Mouse (Mus musculus) midbrain, embryonic 13.5 days (tissue): Measurements from ENCODE around the gene Foxn3. TPM values are rescaled to one million over a fixed set of nuclear protein-coding genes. Genes with fewer than 3 reads are reported as not detected.

Experiments
- ATAC-seq: fragments of 200-750 bp; cut with Nextera tagmentation; 2 replicates; pipeline ENCODE4 v1.8.0; 2017; ENCODE audit warnings: mild to moderate bottlenecking, moderate TSS enrichment, moderate library complexity
- H3K27ac ChIP-seq: fragments of 300-500 bp; sonication (generic); 2 replicates; pipeline ENCODE4 v1.5.1; 2015; ENCODE audit warnings: inconsistent platforms, mild to moderate bottlenecking, moderate library complexity
- H3K27me3 ChIP-seq: fragments of 300-500 bp; sonication (generic); 2 replicates; pipeline ENCODE4 v1.6.1; 2015; ENCODE audit warnings: mild to moderate bottlenecking, inconsistent platforms
- H3K36me3 ChIP-seq: fragments of 300-500 bp; sonication (generic); 2 replicates; pipeline ENCODE4 v1.6.1; 2015; ENCODE audit warnings: mild to moderate bottlenecking, inconsistent platforms
- H3K4me1 ChIP-seq: fragments of 300-500 bp; sonication (generic); replicated peaks from 2 replicates; pipeline ENCODE4 v1.6.1; 2015; ENCODE audit warnings: inconsistent platforms
- H3K4me2 ChIP-seq: fragments of 300-500 bp; sonication (generic); replicated peaks from 2 replicates; pipeline ENCODE4 v1.6.1; 2015; ENCODE audit warnings: moderate library complexity, mild to moderate bottlenecking, inconsistent platforms
- H3K4me3 ChIP-seq: fragments of 300-500 bp; sonication (generic); replicated peaks from 2 replicates; pipeline ENCODE4 v1.5.1; 2015; ENCODE audit warnings: mild to moderate bottlenecking, inconsistent platforms
- H3K9ac ChIP-seq: fragments of 300-500 bp; sonication (generic); replicated peaks from 2 replicates; pipeline ENCODE4 v1.6.1; 2015; ENCODE audit warnings: mild to moderate bottlenecking, inconsistent platforms
- H3K9me3 ChIP-seq: fragments of 300-500 bp; sonication (generic); 2 replicates; pipeline ENCODE4 v1.6.1; 2016; ENCODE audit warnings: mild to moderate bottlenecking, inconsistent platforms
- WGBS: fragments of 180-500 bp; shearing (Covaris S2); methylation state at CpG from one replicate; pipeline ENCODE4 v1.1.7; 2015; 5-methylcytosine and 5-hydroxymethylcytosine counted together
- polyA plus RNA-seq: library from polyadenylated mRNA; unstranded; fragments of >200 nt; fragmentation: Nextera tagmentation; extraction: Ambion mirVana; gene quantifications from 2 replicates; pipeline ENCODE4 v1.2.1, GENCODE M21; 2015

Foxn3 gene
- polyA plus RNA-seq, 1 experiment from 2014 or later: 83.7 TPM

DNA sequence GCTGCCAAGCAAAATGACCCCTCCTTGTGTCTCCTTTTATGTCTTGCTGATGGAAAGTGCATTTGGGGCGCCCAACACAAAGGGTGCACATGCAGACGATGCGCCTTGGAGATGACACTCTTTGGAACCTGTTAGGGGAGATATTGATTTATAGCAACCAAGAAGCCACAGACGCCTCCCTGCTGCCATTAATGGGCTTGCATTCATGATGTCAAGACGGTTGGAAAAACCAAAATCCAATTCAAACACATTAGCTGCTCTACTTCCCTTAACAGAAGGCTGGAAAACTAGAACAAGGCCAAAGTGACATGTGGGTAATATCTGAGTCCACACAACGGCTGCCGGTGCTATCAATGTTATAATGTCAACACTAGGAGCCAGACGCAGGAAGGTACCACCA, 314.8 kb downstream of the Foxn3 start:
- Histone ChIP-seq H3K4me1 (peaks cover 15% of the 10 kb centered on the region), H3K4me3 (no peak overlapping the region), H3K27me3 (no peaks in the 10 kb centered on the region), H3K9ac (no peak overlapping the region), H3K27ac (no peak overlapping the region), H3K9me3 (no peaks in the 10 kb centered on the region), H3K4me2 (no peak overlapping the region), H3K36me3 (no peaks in the 10 kb centered on the region)
- ATAC-seq: no peak
- 86% methylated on average over 8 of the region's 8 CpGs for WGBS

GRCm38 (mm10) chr12:99247939-99248338, 315.4 kb downstream of the Foxn3 start:
- Histone ChIP-seq H3K27ac (no peak overlapping the region), H3K4me2 (no peak overlapping the region), H3K4me1 (peaks cover 15% of the 10 kb centered on the region), H3K4me3 (no peak overlapping the region), H3K9ac (no peak overlapping the region), H3K9me3 (no peaks in the 10 kb centered on the region), H3K27me3 (no peaks in the 10 kb centered on the region), H3K36me3 (no peaks in the 10 kb centered on the region)
- WGBS: 81% methylated on average over 6 of the region's 6 CpGs
- ATAC-seq: no peak

DNA sequence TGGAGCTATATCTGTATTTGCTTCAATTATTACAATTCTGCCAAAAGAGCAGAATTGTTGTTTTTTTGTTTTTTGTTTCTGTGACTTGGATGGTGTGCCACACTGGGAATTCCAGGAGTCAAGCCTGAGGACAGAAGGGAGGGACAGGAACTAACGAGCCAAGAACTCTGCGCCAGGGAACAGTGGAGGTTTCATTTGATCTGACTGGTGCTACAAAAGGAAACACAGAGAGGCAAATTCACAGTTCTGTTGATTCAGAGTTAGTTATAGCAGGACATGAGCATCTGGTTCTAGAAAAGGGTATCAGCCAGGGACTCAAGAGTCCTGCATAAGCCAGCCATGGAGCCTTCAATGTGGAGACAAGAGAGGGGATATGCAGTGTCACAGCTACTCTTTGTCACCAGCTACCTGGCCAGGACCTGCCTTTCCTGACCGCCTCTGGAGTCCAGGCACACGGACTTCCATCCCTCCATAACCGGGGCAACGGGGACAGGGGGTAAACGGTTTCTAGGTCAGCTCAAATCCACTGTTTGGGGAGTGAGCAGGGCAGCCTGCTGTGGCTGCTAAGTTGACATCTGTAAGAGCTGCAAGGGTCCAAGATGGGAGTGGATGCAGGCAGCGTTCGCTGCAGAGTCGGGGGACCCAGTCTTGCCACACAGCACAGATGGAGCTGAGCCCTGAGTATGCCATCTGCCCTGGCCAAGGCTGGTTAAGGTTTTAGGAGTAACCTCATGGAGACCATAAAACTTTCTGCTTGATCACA, 316.2 kb downstream of the Foxn3 start:
- Histone ChIP-seq H3K4me1 (peaks cover 15% of the 10 kb centered on the region), H3K9me3 (no peaks in the 10 kb centered on the region), H3K27me3 (no peaks in the 10 kb centered on the region), H3K36me3 (no peaks in the 10 kb centered on the region), H3K4me3 (no peak overlapping the region), H3K27ac (no peak overlapping the region), H3K4me2 (no peak overlapping the region), H3K9ac (no peak overlapping the region)
- WGBS: 76% methylated on average over 10 of the region's 10 CpGs
- ATAC-seq: no peak

- no peaks in the 10 kb centered on the region for H3K27me3 ChIP-seq
- no peak overlapping the region for H3K4me2 ChIP-seq
- no peak for ATAC-seq
- H3K4me3 ChIP-seq: no peak overlapping the region
- no peaks in the 10 kb centered on the region for H3K9me3 ChIP-seq
- H3K4me1 ChIP-seq: peaks cover 26% of the 10 kb centered on the region
- no peaks in the 10 kb centered on the region for H3K36me3 ChIP-seq
- H3K27ac ChIP-seq: no peak overlapping the region
- 92% methylated on average over 9 of the region's 9 CpGs for WGBS
- no peak overlapping the region for H3K9ac ChIP-seq
Observed at GRCm38 (mm10) chr12:99244673-99245072, 318.7 kb downstream of the Foxn3 start.

DNA sequence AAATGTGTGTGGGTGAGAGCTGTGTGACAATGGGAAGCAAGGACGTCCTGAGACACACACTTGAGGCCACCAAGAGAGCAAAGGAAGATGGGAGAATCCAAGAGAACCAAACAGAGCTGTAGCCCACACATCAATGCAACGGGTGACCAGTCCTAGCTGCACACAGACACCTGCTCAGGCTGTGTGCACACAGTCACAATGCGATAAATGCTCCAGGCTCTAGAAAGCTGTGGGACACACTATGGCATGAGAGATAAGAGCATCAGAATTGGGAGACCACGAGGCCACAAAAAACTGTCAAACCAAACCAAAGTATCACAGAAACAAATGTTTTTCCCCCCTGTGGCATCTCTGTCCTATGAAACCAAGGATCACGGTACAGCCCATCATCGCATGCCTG, 319.1 kb downstream of the Foxn3 start:
- H3K4me1 ChIP-seq: peaks cover 30% of the 10 kb centered on the region

DNA sequence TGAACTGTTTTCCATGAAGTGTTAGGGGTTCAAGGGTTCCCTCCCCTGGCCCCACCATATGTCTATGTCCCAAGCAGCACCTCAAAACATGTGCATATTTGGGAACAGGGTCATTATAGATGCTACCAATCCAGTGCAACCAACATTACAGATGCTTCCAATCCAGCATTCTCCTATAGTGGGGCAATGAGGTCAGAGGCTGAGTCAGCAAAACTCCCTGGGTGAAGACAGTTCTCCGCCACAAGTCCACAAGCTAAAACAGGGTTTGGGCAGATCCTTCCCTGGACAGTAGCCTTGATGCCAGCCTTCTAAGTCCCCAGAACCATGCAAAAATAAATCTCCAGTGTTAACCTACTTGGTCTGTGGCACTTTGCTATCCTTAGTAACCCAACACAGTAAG, 320.1 kb downstream of the Foxn3 start:
- 96% methylated on average over 1 of the region's 1 CpGs for WGBS

More for the DNA sequence above, 319.1 kb downstream of the Foxn3 start:
- H3K4me2 ChIP-seq: no peak overlapping the region
- no peak overlapping the region for H3K4me3 ChIP-seq
- no peaks in the 10 kb centered on the region for H3K9me3 ChIP-seq
- 91% methylated on average over 6 of the region's 6 CpGs for WGBS
- no peak overlapping the region for H3K27ac ChIP-seq
- no peaks in the 10 kb centered on the region for H3K27me3 ChIP-seq
- no peak overlapping the region for H3K9ac ChIP-seq
- H3K36me3 ChIP-seq: no peaks in the 10 kb centered on the region
- ATAC-seq: no peak

DNA sequence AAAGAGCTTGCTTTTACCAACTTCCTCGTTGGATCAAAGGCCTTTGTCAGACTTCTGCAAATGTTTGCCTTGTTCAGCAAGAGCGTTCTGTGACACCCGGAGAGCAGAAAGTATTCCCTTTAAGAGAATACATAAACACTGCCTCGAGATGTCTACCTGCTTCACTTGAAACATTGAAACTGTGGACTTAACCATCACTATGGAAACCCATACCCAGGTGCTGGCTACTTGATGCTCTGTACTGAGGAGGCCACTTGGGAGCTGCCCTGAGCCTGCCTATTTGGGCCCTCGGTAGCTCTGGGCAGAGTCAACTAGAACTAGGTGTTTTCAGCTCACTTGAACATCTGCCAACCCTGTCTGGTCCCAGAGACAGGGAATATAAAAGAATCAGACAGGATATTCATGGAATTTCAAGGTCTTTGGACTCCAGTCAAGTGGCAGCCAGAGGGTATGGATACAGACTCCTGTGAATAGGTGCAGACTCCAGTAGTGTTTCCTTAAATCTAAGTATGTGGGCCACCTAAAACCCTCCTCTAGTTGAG, 323.1 kb downstream of the Foxn3 start:
- ATAC-seq: peak; percentile 37; the same call in 1 of the 2 replicates
- peak overlapping the region; percentile 59; the same call in 1 of the 2 replicates for H3K27ac ChIP-seq
- H3K4me3 ChIP-seq: no peak overlapping the region
- H3K36me3 ChIP-seq: no peaks in the 10 kb centered on the region
- H3K27me3 ChIP-seq: no peaks in the 10 kb centered on the region
- no peaks in the 10 kb centered on the region for H3K9me3 ChIP-seq
- no peak overlapping the region for H3K4me2 ChIP-seq
- 55% methylated on average over 5 of the region's 5 CpGs for WGBS
- H3K9ac ChIP-seq: no peak overlapping the region
- peaks cover 58% of the 10 kb centered on the region for H3K4me1 ChIP-seq

More for the DNA sequence above, 320.1 kb downstream of the Foxn3 start:
- no peaks in the 10 kb centered on the region for H3K36me3 ChIP-seq
- H3K4me2 ChIP-seq: no peak overlapping the region
- no peak overlapping the region for H3K27ac ChIP-seq
- H3K9me3 ChIP-seq: no peaks in the 10 kb centered on the region
- no peak for ATAC-seq
- no peak overlapping the region for H3K9ac ChIP-seq
- H3K4me1 ChIP-seq: peaks cover 38% of the 10 kb centered on the region
- no peaks in the 10 kb centered on the region for H3K27me3 ChIP-seq
- H3K4me3 ChIP-seq: no peak overlapping the region

DNA sequence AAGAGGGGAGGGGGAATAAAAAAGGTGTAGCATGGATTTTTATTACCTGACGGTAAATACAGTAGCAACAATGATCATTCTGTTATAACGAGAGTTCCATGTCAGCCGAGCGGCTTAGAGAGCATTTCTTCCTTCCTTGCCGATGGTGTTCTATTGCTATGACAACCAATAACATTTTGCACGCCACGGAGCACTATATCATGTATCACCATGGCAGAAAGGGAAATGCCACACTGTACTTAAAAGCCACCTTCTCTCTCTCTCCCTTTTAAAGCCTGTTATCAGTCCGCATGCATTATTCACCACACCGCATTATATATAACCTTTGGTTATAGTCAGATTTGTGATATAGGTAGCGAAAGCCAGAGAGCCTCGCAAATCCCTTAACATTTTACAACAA, 323.6 kb downstream of the Foxn3 start:
- no peak overlapping the region; the same call in 1 of the 2 replicates for H3K27ac ChIP-seq
- H3K36me3 ChIP-seq: no peaks in the 10 kb centered on the region
- no peaks in the 10 kb centered on the region for H3K9me3 ChIP-seq
- no peak overlapping the region for H3K9ac ChIP-seq
- ATAC-seq: peak; percentile 69
- H3K4me3 ChIP-seq: no peak overlapping the region
- WGBS: 55% methylated on average over 11 of the region's 11 CpGs
- H3K4me1 ChIP-seq: peaks cover 60% of the 10 kb centered on the region
- H3K4me2 ChIP-seq: no peak overlapping the region
- no peaks in the 10 kb centered on the region for H3K27me3 ChIP-seq

GRCm38 (mm10) chr12:99237497-99237896, 325.9 kb downstream of the Foxn3 start:
- Histone ChIP-seq H3K9ac (no peak overlapping the region), H3K27ac (no peak overlapping the region), H3K4me3 (no peak overlapping the region), H3K4me2 (no peak overlapping the region), H3K9me3 (no peaks in the 10 kb centered on the region), H3K36me3 (no peaks in the 10 kb centered on the region), H3K27me3 (no peaks in the 10 kb centered on the region), H3K4me1 (peaks cover 80% of the 10 kb centered on the region)
- WGBS: 91% methylated on average over 9 of the region's 9 CpGs
- ATAC-seq: no peak

DNA sequence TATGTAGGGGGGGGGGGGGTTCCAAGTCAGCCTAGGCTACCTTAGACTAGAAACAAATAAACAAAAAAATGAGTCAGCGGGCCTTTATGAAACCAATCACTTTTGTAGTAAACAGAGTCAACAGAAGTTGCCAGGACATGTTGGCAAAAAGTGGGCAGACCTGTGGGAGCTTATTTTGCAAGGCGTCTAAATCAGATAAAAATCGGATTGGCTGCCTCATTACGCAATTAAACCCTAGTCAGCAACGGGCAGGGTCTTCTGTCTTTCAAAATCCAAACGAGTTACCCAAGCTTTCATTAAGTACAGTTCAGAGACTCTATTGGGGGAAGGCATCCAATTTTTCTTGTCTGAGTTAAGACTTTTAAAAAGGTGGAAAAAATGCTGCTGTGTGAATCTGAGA, 329.0 kb downstream of the Foxn3 start:
- Histone ChIP-seq H3K9ac (no peak overlapping the region), H3K27ac (no peak overlapping the region), H3K4me2 (no peak overlapping the region), H3K27me3 (no peaks in the 10 kb centered on the region), H3K4me1 (peaks cover 97% of the 10 kb centered on the region), H3K36me3 (no peaks in the 10 kb centered on the region), H3K4me3 (no peak overlapping the region), H3K9me3 (no peaks in the 10 kb centered on the region)
- ATAC-seq: no peak
- WGBS: 58% methylated on average over 6 of the region's 6 CpGs

DNA sequence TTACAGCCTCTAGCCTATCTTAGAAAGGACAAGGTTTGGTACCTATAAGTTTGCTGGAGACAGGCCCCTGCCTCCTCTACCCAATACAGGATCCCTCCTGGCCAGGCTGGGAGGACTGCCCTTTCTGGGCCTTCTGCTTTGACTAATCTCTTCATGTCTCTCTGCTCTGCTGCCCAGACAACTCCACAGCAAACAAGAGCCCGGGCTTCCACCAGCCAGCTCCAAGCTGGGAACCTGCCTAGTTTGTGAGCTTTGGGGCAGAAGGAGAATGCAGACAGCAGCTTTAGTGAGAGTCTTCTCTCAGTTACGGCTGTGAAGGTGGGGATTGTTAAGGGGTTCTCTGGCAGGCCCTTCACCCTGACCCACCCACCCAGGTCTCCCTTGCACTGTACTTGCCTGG, 330.0 kb downstream of the Foxn3 start:
- no peak overlapping the region for H3K4me2 ChIP-seq
- peak overlapping the region; percentile 22; the same call in 1 of the 2 replicates for H3K27ac ChIP-seq
- WGBS: 41% methylated on average over 2 of the region's 2 CpGs
- H3K9me3 ChIP-seq: no peaks in the 10 kb centered on the region
- ATAC-seq: no peak
- H3K4me3 ChIP-seq: no peak overlapping the region
- no peak overlapping the region for H3K9ac ChIP-seq
- no peaks in the 10 kb centered on the region for H3K27me3 ChIP-seq
- no peaks in the 10 kb centered on the region for H3K36me3 ChIP-seq
- peaks cover 97% of the 10 kb centered on the region for H3K4me1 ChIP-seq

- no peak for ATAC-seq
- H3K27ac ChIP-seq: no peak overlapping the region
- H3K4me3 ChIP-seq: no peak overlapping the region
- no peak overlapping the region for H3K4me2 ChIP-seq
- H3K4me1 ChIP-seq: peaks cover 98% of the 10 kb centered on the region
- no peaks in the 10 kb centered on the region for H3K27me3 ChIP-seq
- no peaks in the 10 kb centered on the region for H3K36me3 ChIP-seq
- no peaks in the 10 kb centered on the region for H3K9me3 ChIP-seq
- 78% methylated on average over 9 of the region's 9 CpGs for WGBS
- no peak overlapping the region for H3K9ac ChIP-seq
Observed at GRCm38 (mm10) chr12:99232478-99232877, 330.9 kb downstream of the Foxn3 start.
